Mouse (Mus musculus) spleen, adult 2 months (tissue): ENCODE measurements at regions not wholly inside any gene's neighbourhood (a gene's known extent, or its start where the extent isn't known, plus 50 kb on each side); places are given as distances from the start of the nearest gene placed in this dataset.

Experiments used
- CTCF ChIP-seq: fragments of 200-500 bp; IDR thresholded peaks from 2 replicates; pipeline ENCODE4 v1.5.1; 2011; ENCODE audit warnings: mild to moderate bottlenecking, inconsistent platforms; ENCODE audit not compliant: insufficient read depth, insufficient read length, insufficient replicate concordance; ENCODE audit errors: extremely low read depth
- POLR2A ChIP-seq: fragments of 200-500 bp; IDR thresholded peaks from 2 replicates; pipeline ENCODE4 v1.6.1; 2011; ENCODE audit warnings: low read depth, low read length, inconsistent platforms

DNA sequence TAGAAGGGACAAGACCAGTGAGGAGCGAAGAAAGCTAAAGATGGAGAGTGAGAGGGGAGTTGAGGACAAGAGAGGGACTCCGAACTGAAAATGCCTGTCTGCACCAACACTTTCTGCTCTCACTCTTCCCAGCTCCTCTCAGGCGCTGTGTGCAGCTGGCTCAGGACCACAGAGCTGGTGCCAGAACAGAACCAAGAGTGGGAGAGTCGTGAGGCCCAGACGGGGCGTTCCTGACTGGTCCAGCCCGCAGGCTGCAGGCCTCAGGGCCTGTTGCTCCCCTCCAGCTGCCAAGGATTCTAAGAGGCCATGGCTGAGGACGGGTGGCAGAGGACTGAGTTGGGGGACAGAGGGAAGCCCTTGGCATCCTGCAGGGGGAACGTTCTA lies 101.7 kb downstream of the Banf2 start:
- TF ChIP-seq CTCF (no peak), POLR2A (no peak)
